Mouse (Mus musculus) stomach, postnatal 0 days (tissue): Measurements from ENCODE around the gene Sec23a. TPM values are rescaled to one million over a fixed set of nuclear protein-coding genes. Genes with fewer than 3 reads are reported as not detected.

ENCODE experiments used
- ATAC-seq: fragments of 200-750 bp; cut with Nextera tagmentation; 2 replicates; pipeline ENCODE4 v1.8.0; 2017; ENCODE audit not compliant: low FRiP score, low TSS enrichment
- DNase-seq: peaks from one replicate; pipeline ENCODE4 v3.0.0-alpha.2; 2016; ENCODE audit warnings: low spot score
- H3K27ac ChIP-seq: fragments of 300-500 bp; sonication (generic); replicated peaks from 2 replicates; pipeline ENCODE4 v1.5.1; 2014; ENCODE audit warnings: mild to moderate bottlenecking, control low read depth
- H3K27me3 ChIP-seq: fragments of 300-500 bp; sonication (generic); 2 replicates; pipeline ENCODE4 v1.6.1; 2014; ENCODE audit warnings: low read length; ENCODE audit not compliant: control insufficient read depth, insufficient read depth
- H3K36me3 ChIP-seq: fragments of 300-500 bp; sonication (generic); 2 replicates; pipeline ENCODE4 v1.6.1; 2014; ENCODE audit warnings: low read length, mixed read lengths; ENCODE audit not compliant: control insufficient read depth, insufficient read depth
- H3K4me1 ChIP-seq: fragments of 300-500 bp; sonication (generic); replicated peaks from 2 replicates; pipeline ENCODE4 v1.6.1; 2014; ENCODE audit warnings: antibody characterized with exemption; ENCODE audit not compliant: control insufficient read depth, insufficient read depth
- H3K4me2 ChIP-seq: fragments of 300-500 bp; sonication (generic); replicated peaks from 2 replicates; pipeline ENCODE4 v1.6.1; 2014; ENCODE audit warnings: low read depth, mild to moderate bottlenecking, control low read depth, moderate library complexity
- H3K4me3 ChIP-seq: fragments of 300-500 bp; sonication (generic); 2 replicates; pipeline ENCODE4 v1.5.1; 2014; ENCODE audit warnings: low read depth, low read length, control low read depth
- H3K9ac ChIP-seq: fragments of 300-500 bp; sonication (generic); 2 replicates; pipeline ENCODE4 v1.6.1; 2014; ENCODE audit warnings: mild to moderate bottlenecking, low read length, control low read depth, mixed read lengths
- H3K9me3 ChIP-seq: fragments of 300-500 bp; sonication (generic); 2 replicates; pipeline ENCODE4 v1.6.1; 2016; ENCODE audit warnings: low read length; ENCODE audit not compliant: control insufficient read depth
- CTCF ChIP-seq: IDR thresholded peaks from 2 replicates; pipeline ENCODE4 v1.5.1; 2016; ENCODE audit warnings: antibody characterized with exemption, low read depth, mild to moderate bottlenecking, moderate library complexity
- EP300 ChIP-seq: optimal IDR thresholded peaks from 2 replicates; pipeline ENCODE3; 2016; ENCODE audit warnings: antibody characterized with exemption
- WGBS: fragments of 180-500 bp; shearing (Covaris S2); extraction: QIAGEN DNeasy Blood & Tissue Kit; methylation state at CpG from one replicate; pipeline ENCODE4 v1.1.7; 2014; 5-methylcytosine and 5-hydroxymethylcytosine counted together
- polyA plus RNA-seq: library from polyadenylated mRNA; unstranded; fragments of >200 nt; fragmentation: Nextera tagmentation; extraction: Ambion mirVana; gene quantifications from 2 replicates; pipeline ENCODE4 v1.2.1, GENCODE M21; 2015

Gene Sec23a
- polyA plus RNA-seq, 1 experiment from 2014 or later, result 33.7 TPM

- peaks cover 5% of the 10 kb centered on the region; the same call in 1 of the 2 replicates for H3K36me3 ChIP-seq
- H3K9ac ChIP-seq, result 0 out of 2 replicates have a peak overlapping the region, but pooled peaks have one; percentile 48
These were observed 28.4 kb upstream of the Sec23a start for GRCm38 (mm10) chr12:59039971-59040844.

DNA sequence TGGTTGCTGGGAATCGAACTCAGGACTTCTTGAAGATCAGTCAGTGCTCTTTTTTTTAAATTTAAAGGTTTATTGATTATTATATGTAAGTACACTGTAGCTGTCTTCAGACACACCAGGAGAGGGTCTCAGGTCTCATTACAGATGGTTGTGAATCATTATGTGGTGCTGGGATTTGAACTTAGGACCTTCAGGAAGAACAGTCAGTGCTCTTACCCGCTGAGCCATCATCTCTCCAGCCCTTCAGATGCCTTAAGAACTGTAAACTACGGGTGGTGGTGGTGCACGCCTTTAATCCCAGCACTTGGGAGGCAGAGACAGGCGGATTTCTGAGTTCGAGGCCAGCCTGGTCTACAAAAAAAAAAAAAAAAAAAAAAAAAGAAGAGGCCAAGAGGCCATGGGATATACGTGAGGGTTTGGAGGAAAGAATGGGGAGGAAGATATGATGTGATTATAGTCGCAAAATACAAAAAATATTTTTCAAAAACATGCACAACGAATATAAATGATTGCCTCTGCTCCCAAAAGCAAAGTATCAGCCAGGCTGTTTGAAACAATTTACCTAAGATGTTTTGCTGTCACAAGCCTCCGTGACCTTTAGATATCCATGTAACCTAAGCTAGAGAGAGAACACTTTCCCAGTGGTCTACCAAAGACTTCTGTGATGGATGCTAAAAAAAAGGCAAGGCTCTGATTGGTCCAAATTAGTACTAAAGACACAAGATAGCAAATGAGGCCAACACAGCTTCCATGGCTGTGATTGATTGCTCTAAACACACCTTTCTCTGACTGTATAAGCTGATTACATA is 27.5 kb upstream of the Sec23a start:
- H3K9me3 ChIP-seq, result no peaks in the 10 kb centered on the region
- 73% methylated on average over 10 of the region's 10 CpGs for WGBS
- TF ChIP-seq EP300 (no peak), CTCF (no peak)
- no peak overlapping the region for H3K9ac ChIP-seq
- H3K27me3 ChIP-seq, result no peaks in the 10 kb centered on the region
- H3K4me1 ChIP-seq, result no peaks in the 10 kb centered on the region
- peak overlapping the region; percentile 93; the same call in 1 of the 2 replicates for H3K27ac ChIP-seq
- DNase-seq (no peak), ATAC-seq (no peak)
- H3K4me3 ChIP-seq, result no peak overlapping the region
- H3K36me3 ChIP-seq, result peaks cover 5% of the 10 kb centered on the region; the same call in 1 of the 2 replicates
- no peak overlapping the region for H3K4me2 ChIP-seq

More at GRCm38 (mm10) chr12:59039971-59040844, 28.4 kb upstream of the Sec23a start:
- no peak for TF ChIP-seq CTCF
- no peak for TF ChIP-seq EP300
- no peaks in the 10 kb centered on the region for H3K27me3 ChIP-seq
- no peaks in the 10 kb centered on the region for H3K4me1 ChIP-seq
- DNase-seq (peak; percentile 78), ATAC-seq (peak; percentile 90)
- 14% methylated on average over 23 of the region's 23 CpGs for WGBS
- peak overlapping the region; percentile 93 for H3K27ac ChIP-seq
- H3K4me3 ChIP-seq, result no peak overlapping the region
- peak overlapping the region; percentile 41 for H3K4me2 ChIP-seq
- no peaks in the 10 kb centered on the region for H3K9me3 ChIP-seq

GRCm38 (mm10) chr12:59032101-59032500 is 20.3 kb upstream of the Sec23a start:
- no peak overlapping the region for H3K9ac ChIP-seq
- ATAC-seq, result no peak
- no peaks in the 10 kb centered on the region for H3K36me3 ChIP-seq
- no peak overlapping the region for H3K4me3 ChIP-seq
- 66% methylated on average over 5 of the region's 5 CpGs for WGBS
- no peak for TF ChIP-seq EP300
- peak; percentile 43 for TF ChIP-seq CTCF
- no peaks in the 10 kb centered on the region for H3K9me3 ChIP-seq
- DNase-seq, result no peak
- no peaks in the 10 kb centered on the region for H3K4me1 ChIP-seq
- no peak overlapping the region for H3K27ac ChIP-seq
- no peak overlapping the region for H3K4me2 ChIP-seq
- no peaks in the 10 kb centered on the region for H3K27me3 ChIP-seq

GRCm38 (mm10) chr12:59021306-59021705 is 9.5 kb upstream of the Sec23a start:
- no peaks in the 10 kb centered on the region for H3K9me3 ChIP-seq
- WGBS, result 81% methylated on average over 4 of the region's 4 CpGs
- ATAC-seq, result no peak

DNA sequence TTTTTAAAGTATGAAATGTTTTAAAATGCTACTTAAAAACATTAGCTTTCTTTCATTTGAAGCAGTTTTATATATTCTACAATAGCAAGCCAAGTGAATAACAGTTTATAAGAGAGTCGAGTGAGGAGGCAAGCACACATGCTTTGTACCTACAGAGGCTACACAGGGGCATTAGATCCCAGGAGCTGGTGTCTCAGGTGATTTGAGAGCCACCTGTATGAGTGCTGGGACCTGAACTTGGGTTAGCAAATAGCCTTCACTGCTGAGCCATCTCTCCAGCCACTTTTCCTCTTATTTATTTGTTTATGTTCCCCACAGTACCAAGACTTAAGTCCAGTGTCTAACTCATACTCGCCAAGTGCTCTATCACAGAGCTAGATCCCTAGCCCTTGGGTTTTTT is 8.1 kb upstream of the Sec23a start:
- Histone ChIP-seq H3K36me3 (peaks cover 7% of the 10 kb centered on the region), H3K27ac (no peak overlapping the region), H3K4me1 (no peaks in the 10 kb centered on the region), H3K9me3 (no peaks in the 10 kb centered on the region), H3K4me3 (no peak overlapping the region), H3K9ac (no peak overlapping the region), H3K27me3 (no peaks in the 10 kb centered on the region), H3K4me2 (no peak overlapping the region)
- TF ChIP-seq EP300 (no peak), CTCF (no peak)
- ATAC-seq, result no peak
- 90% methylated on average over 2 of the region's 2 CpGs for WGBS
- no peak for DNase-seq

More at GRCm38 (mm10) chr12:59021306-59021705, 9.5 kb upstream of the Sec23a start:
- Histone ChIP-seq H3K4me1 (no peaks in the 10 kb centered on the region), H3K27ac (no peak overlapping the region), H3K4me2 (no peak overlapping the region), H3K4me3 (no peak overlapping the region), H3K9ac (no peak overlapping the region), H3K36me3 (peaks cover 9% of the 10 kb centered on the region), H3K27me3 (no peaks in the 10 kb centered on the region)
- TF ChIP-seq CTCF (no peak), EP300 (no peak)
- no peak for DNase-seq
